Mouse (Mus musculus) G1E (cell line): Measurements from ENCODE around the gene Saal1. TPM values are rescaled to one million over a fixed set of nuclear protein-coding genes. Genes with fewer than 3 reads are reported as not detected.

ENCODE experiments used
- ATAC-seq: 2 replicates; pipeline ENCODE4 v1.8.0; 2016; ENCODE audit warnings: mild to moderate bottlenecking; ENCODE audit not compliant: insufficient number of reproducible peaks, poor library complexity, low FRiP score, severe bottlenecking; ENCODE audit errors: extremely low read depth
- DNase-seq: peaks from one replicate; pipeline ENCODE4 v3.0.0; 2012; ENCODE audit warnings: low spot score
- H3K27me3 ChIP-seq: 2 replicates; pipeline ENCODE4 v1.6.1; 2012; ENCODE audit warnings: mild to moderate bottlenecking, low read length, inconsistent platforms; ENCODE audit not compliant: insufficient read depth
- H3K36me3 ChIP-seq: replicated peaks from 2 replicates; pipeline ENCODE3; 2012; ENCODE audit warnings: mild to moderate bottlenecking, inconsistent platforms
- H3K4me1 ChIP-seq: 2 replicates; pipeline ENCODE4 v1.6.1; 2012; ENCODE audit warnings: low read depth, low read length, inconsistent platforms, mixed read lengths; ENCODE audit not compliant: insufficient read depth
- H3K4me3 ChIP-seq: 2 replicates; pipeline ENCODE4 v1.5.1; 2012; ENCODE audit warnings: low read depth, mild to moderate bottlenecking, inconsistent platforms, low read length, moderate library complexity, mixed read lengths
- H3K9me3 ChIP-seq: replicated peaks from 2 replicates; pipeline ENCODE4 v1.6.1; 2012; ENCODE audit warnings: inconsistent platforms
- CTCF ChIP-seq: IDR thresholded peaks from 2 replicates; pipeline ENCODE4 v1.5.1; 2012; ENCODE audit warnings: low read depth, low read length, inconsistent platforms, mixed read lengths
- GATA1 ChIP-seq: IDR thresholded peaks from 2 replicates; pipeline ENCODE4 v1.6.1; 2012; ENCODE audit warnings: borderline replicate concordance, low read length, inconsistent platforms, mixed read lengths
- GATA2 ChIP-seq: IDR thresholded peaks from 2 replicates; pipeline ENCODE4 v1.6.1; 2012; ENCODE audit warnings: low read depth, low read length, inconsistent platforms, borderline replicate concordance
- POLR2AphosphoS5 ChIP-seq: IDR thresholded peaks from 2 replicates; pipeline ENCODE4 v1.6.1; 2012; ENCODE audit warnings: low read depth, low read length, inconsistent platforms; ENCODE audit not compliant: insufficient replicate concordance
- TAL1 ChIP-seq: conservative IDR thresholded peaks from 2 replicates; pipeline ENCODE4 v1.6.1; 2012; ENCODE audit warnings: low read depth, low read length, inconsistent platforms, mixed read lengths
- polyA plus RNA-seq: library from polyadenylated mRNA; stranded (reverse); fragments of >175 nt; gene quantifications from 2 replicates; pipeline ENCODE4 v1.2.3, GENCODE M21; 2012
- total RNA-seq, 2 experiments: library from RNA; stranded (forward) in 1 of 2; stranded (reverse) in 1 of 2; fragments of 200-1000 nt in 1 of 2; fragments of >200 nt in 1 of 2; fragmentation: Nextera tagmentation in 1 of 2; gene quantifications; 2 replicates each; pipeline ENCODE4 v1.2.3; 2014 to 2017

The Saal1 gene
- total and polyA plus RNA-seq, 3 experiments = 4.4 to 34.4 (median 28.1) TPM

DNA sequence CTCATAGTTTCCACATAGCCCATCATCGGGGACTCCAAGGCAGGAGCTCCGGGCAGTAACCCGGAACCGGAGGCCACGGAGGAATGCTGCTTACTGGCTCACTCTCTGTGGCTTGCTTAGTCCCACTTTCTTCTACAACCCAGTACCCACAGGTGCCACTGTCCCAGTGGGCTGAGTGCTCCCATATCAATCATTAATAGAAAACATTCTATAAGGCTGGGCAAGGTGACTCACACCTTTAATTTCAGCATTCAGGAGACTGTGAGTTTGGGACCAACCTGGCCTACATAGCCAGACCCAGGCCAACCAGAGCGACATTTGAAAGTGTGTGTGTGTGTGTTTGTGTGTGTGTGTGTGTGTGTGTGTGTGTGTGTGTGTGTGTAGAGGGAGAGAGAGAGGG, 12.9 kb upstream of the Saal1 start:
- H3K36me3 ChIP-seq = no peaks in the 10 kb centered on the region
- DNase-seq (no peak), ATAC-seq (no peak)
- H3K27me3 ChIP-seq = peaks cover 29% of the 10 kb centered on the region
- H3K4me1 ChIP-seq = peaks cover 4% of the 10 kb centered on the region; the same call in 1 of the 2 replicates
- no peak overlapping the region for H3K4me3 ChIP-seq
- H3K9me3 ChIP-seq = no peaks in the 10 kb centered on the region
- TF ChIP-seq CTCF (no peak), GATA2 (no peak), POLR2AphosphoS5 (no peak), TAL1 (no peak), GATA1 (no peak)

DNA sequence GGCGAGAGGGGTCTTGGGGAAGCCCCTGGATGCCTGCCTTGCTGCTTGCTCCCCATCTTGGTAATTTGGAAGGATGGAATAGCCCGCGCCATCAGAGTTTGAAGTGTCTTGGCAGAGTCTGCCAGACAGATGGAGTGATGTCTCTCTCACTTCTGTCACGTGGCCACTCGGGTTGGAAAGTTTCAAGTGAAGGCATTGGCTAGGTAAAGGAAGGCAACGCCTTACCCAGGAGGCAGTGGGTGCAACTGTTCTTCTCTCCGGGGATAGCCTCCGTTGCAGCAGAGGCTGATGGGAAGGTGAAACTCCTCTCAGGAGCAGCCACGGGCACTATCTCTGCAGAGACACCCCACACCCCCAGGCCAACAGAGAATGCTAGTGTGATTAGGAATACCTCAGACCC, 10.0 kb upstream of the Saal1 start:
- Histone ChIP-seq H3K4me1 (peaks cover 4% of the 10 kb centered on the region; the same call in 1 of the 2 replicates), H3K36me3 (no peaks in the 10 kb centered on the region), H3K4me3 (no peak overlapping the region), H3K9me3 (no peaks in the 10 kb centered on the region), H3K27me3 (peaks cover 31% of the 10 kb centered on the region)
- ATAC-seq = no peak
- no peak for TF ChIP-seq POLR2AphosphoS5
- TF ChIP-seq GATA2 = no peak
- no peak for TF ChIP-seq GATA1
- TF ChIP-seq TAL1 = no peak
- TF ChIP-seq CTCF = no peak
- DNase-seq = no peak

DNA sequence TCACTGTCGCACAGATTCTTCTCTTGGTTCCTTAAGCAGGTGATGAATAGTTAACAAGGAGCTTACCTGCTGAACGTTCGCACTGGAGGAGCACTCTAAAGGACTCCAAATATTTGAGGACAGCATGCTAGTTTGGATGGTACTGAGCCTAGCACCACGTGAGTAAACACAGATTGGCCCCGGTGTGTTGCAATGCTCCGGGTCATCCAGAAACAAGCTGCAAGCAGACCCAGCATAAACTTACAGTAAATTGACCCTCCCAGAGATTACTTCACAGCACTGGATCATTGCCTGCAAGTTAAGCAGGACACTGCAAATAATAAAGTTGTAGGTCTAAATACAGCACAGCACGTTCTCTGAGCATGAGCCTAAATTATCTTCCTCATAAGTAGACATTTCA, 9.0 kb upstream of the Saal1 start:
- ATAC-seq (no peak), DNase-seq (no peak)
- Histone ChIP-seq H3K27me3 (peaks cover 31% of the 10 kb centered on the region), H3K4me3 (no peak overlapping the region), H3K9me3 (no peaks in the 10 kb centered on the region), H3K36me3 (no peaks in the 10 kb centered on the region), H3K4me1 (peaks cover 4% of the 10 kb centered on the region; the same call in 1 of the 2 replicates)
- no peak for TF ChIP-seq TAL1
- no peak for TF ChIP-seq GATA1
- TF ChIP-seq GATA2 = no peak
- no peak for TF ChIP-seq POLR2AphosphoS5
- no peak for TF ChIP-seq CTCF

DNA sequence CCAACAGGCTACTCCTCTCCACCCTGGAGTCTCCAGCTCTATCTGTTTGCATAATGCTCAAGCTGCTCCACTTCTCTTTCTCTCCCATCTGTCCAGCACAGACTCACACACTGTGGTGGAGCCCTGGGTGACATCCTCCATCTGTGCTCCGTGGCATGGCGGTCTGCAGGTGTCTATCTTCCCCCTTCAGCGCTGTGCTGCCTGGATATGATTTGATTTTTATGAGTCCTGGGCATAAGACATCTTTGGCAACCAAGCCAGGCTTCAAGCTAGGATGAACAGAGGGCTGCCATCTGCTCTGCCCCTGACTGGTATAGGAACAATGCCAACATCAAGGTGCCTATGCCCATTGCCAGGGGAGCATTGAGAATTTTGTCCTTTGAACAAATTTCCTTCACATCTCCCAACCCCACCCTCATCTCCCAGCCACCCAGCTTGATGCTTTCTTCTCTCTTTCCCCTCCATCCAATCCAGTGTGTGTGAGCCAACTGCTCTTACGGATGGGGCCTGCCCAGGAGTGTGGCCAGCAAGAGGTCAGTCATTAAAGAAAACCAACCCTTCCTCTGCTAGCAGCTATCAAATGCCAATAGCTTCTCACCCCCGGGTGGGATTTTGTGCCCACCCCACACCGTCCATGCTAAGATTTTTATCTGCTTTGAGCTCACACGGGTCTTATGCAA, 8.3 kb upstream of the Saal1 start:
- ATAC-seq (no peak), DNase-seq (no peak)
- H3K36me3 ChIP-seq = no peaks in the 10 kb centered on the region
- H3K4me3 ChIP-seq = no peak overlapping the region
- H3K27me3 ChIP-seq = peaks cover 31% of the 10 kb centered on the region
- peaks cover 8% of the 10 kb centered on the region for H3K4me1 ChIP-seq
- TF ChIP-seq GATA2 = no peak
- TF ChIP-seq POLR2AphosphoS5 = no peak
- TF ChIP-seq CTCF = no peak
- TF ChIP-seq GATA1 = no peak
- TF ChIP-seq TAL1 = no peak
- no peaks in the 10 kb centered on the region for H3K9me3 ChIP-seq

DNA sequence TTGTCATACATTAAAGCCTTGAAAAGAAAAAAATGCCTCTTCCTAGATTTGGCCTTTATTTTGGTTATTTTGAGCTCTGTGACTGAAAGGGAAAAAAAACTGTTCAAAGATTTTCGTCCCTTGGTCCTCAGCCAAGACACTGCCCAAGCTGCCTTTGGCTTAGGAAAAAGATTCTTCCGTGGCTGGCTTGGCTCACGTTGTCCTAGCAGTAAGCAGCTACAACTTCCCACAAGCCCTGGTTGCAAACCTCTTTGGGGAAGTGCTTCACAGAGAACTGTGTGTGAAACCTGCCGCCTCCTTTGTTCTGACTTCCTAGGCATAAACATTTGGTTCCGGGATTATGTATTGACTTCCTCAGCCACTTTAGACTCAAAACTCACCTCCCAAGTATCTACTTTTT, 6.4 kb upstream of the Saal1 start:
- no peak for TF ChIP-seq TAL1
- no peak for TF ChIP-seq POLR2AphosphoS5
- TF ChIP-seq CTCF = no peak
- no peak for TF ChIP-seq GATA2
- no peak for TF ChIP-seq GATA1
- peaks cover 28% of the 10 kb centered on the region for H3K27me3 ChIP-seq
- peaks cover 24% of the 10 kb centered on the region for H3K4me1 ChIP-seq
- H3K36me3 ChIP-seq = no peaks in the 10 kb centered on the region
- no peaks in the 10 kb centered on the region for H3K9me3 ChIP-seq
- DNase-seq (no peak), ATAC-seq (no peak)
- H3K4me3 ChIP-seq = no peak overlapping the region

DNA sequence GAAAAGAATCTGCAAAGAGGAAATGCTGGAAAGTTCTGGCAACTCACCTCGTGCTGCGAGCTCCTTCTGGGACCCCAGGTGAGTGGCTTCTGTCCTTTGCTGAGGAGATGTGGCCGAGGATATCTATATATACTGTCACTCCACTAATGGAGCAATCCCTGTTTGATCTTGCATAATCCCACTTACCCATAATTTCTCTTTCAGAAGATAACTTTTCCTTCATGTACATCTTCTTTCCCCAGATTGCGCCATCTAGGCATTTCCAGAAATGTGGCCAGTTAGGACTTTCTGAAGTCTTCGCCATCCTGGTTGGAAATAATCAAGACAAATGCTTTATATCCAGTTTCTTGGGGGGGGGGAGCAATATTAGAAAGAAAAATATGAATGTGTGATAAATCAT, 5.1 kb upstream of the Saal1 start, which contains the start of gene Saa3:
Saa3 (minus strand) TSS at position 101 of the 400 bp plus-strand sequence.
- no peaks in the 10 kb centered on the region for H3K36me3 ChIP-seq
- DNase-seq (no peak), ATAC-seq (no peak)
- H3K4me3 ChIP-seq = no peak within 1 kb of the TSS
- peaks cover 22% of the 10 kb centered on the region for H3K27me3 ChIP-seq
- TF ChIP-seq CTCF = no peak
- no peak for TF ChIP-seq GATA2
- TF ChIP-seq TAL1 = no peak
- TF ChIP-seq GATA1 = no peak
- no peak for TF ChIP-seq POLR2AphosphoS5
- H3K4me1 ChIP-seq = peaks cover 26% of the 10 kb centered on the region
- H3K9me3 ChIP-seq = no peaks in the 10 kb centered on the region
